Mouse (Mus musculus): ENCODE results near the gene Cd9.

The Cd9 gene

GRCm38 (mm10) chr6:125476090-125476489 lies 18.5 kb downstream of the Cd9 start:
- no peak for DNase-seq (ENCODE audit: low spot score in 2 of 2)

- DNase-seq (ENCODE audit: low spot score in 2 of 2), result no peak
Observed at GRCm38 (mm10) chr6:125475184-125475583, 19.4 kb downstream of the Cd9 start.

GRCm38 (mm10) chr6:125473939-125474338 lies 20.7 kb downstream of the Cd9 start:
- no peak for DNase-seq (ENCODE audit: low spot score in 2 of 2)

- DNase-seq (ENCODE audit: low spot score in 2 of 2), result no peak
Observed at GRCm38 (mm10) chr6:125473321-125473721, 21.3 kb downstream of the Cd9 start.

- DNase-seq (ENCODE audit: low spot score in 2 of 2), result no peak
Observed at GRCm38 (mm10) chr6:125471921-125472320, 22.7 kb downstream of the Cd9 start.

- DNase-seq (ENCODE audit: low spot score in 2 of 2), result peak; percentile 37 to 42
Observed at GRCm38 (mm10) chr6:125471326-125471725, 23.3 kb downstream of the Cd9 start.

- DNase-seq (ENCODE audit: low spot score in 2 of 2), result no peak
Observed at GRCm38 (mm10) chr6:125470616-125471015, 24.0 kb downstream of the Cd9 start.

- no peak for DNase-seq (ENCODE audit: low spot score in 2 of 2)
Observed at GRCm38 (mm10) chr6:125469222-125469621, 25.4 kb downstream of the Cd9 start.

- peak in 1 of 2 experiments; percentile 42 for DNase-seq (ENCODE audit: low spot score in 2 of 2)
Observed at GRCm38 (mm10) chr6:125468179-125468960, 26.2 kb downstream of the Cd9 start.

GRCm38 (mm10) chr6:125467301-125467715 lies 27.3 kb downstream of the Cd9 start:
- peak; percentile 85 to 90 for DNase-seq (ENCODE audit: low spot score in 2 of 2)

GRCm38 (mm10) chr6:125462312-125462711 lies 32.3 kb downstream of the Cd9 start:
- DNase-seq (ENCODE audit: low spot score in 2 of 2), result no peak

- no peak for DNase-seq (ENCODE audit: low spot score in 2 of 2)
Observed at GRCm38 (mm10) chr6:125461788-125462187, 32.8 kb downstream of the Cd9 start.

- no peak for DNase-seq (ENCODE audit: low spot score in 2 of 2)
Observed at GRCm38 (mm10) chr6:125461325-125461724, 33.3 kb downstream of the Cd9 start.

- DNase-seq (ENCODE audit: low spot score in 2 of 2), result no peak
Observed at GRCm38 (mm10) chr6:125460589-125460988, 34.0 kb downstream of the Cd9 start.

- DNase-seq (ENCODE audit: low spot score in 2 of 2), result no peak
Observed at GRCm38 (mm10) chr6:125459903-125460302, 34.7 kb downstream of the Cd9 start.

- DNase-seq (ENCODE audit: low spot score in 2 of 2), result no peak
Observed at GRCm38 (mm10) chr6:125455806-125456520, 38.6 kb downstream of the Cd9 start.

- no peak for DNase-seq (ENCODE audit: low spot score in 2 of 2)
Observed at GRCm38 (mm10) chr6:125454731-125455130, 39.9 kb downstream of the Cd9 start.

GRCm38 (mm10) chr6:125454299-125454698 lies 40.3 kb downstream of the Cd9 start:
- DNase-seq (ENCODE audit: low spot score in 2 of 2), result no peak

GRCm38 (mm10) chr6:125447660-125448059 lies 46.9 kb downstream of the Cd9 start:
- no peak for DNase-seq (ENCODE audit: low spot score in 2 of 2)

- DNase-seq (ENCODE audit: low spot score in 2 of 2), result peak in 1 of 2 experiments; percentile 44
Observed at GRCm38 (mm10) chr6:125447205-125447604, 47.4 kb downstream of the Cd9 start.

- DNase-seq (ENCODE audit: low spot score in 2 of 2), result no peak
Observed at GRCm38 (mm10) chr6:125445381-125445780, 49.2 kb downstream of the Cd9 start.

GRCm38 (mm10) chr6:125442591-125442990 lies 52.0 kb downstream of the Cd9 start:
- no peak for DNase-seq (ENCODE audit: low spot score in 2 of 2)

GRCm38 (mm10) chr6:125436753-125437152 lies 57.8 kb downstream of the Cd9 start:
- no peak for DNase-seq (ENCODE audit: low spot score in 2 of 2)

Measured in right cerebral cortex, postnatal 10 days (tissue).